Comparison of ENCODE assay signal across 11 mouse cellular contexts in the genomic region with DNA sequence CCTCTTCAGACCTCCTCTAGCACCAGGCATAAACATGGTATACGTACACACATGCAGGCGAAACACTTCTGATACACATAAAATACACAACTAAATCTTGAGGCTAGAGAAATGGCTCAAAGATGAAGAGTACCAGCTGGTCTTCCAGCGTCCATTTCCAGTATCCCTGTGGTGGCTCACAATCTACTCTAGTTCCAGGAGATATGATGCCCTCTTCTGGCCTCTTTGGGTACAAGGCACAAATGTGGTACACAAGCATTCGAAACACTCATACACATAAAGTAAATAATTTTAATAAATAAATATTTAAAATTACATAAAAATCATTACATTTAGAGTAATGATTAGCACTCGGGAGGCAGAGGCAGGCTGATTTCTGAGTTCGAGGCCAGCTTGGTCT. TPM values are rescaled to one million over a fixed set of nuclear protein-coding genes. Genes with fewer than 3 reads are reported as not detected.
A peak's percentile ranks its signal among the peaks of the same experiment; 100 is the strongest.
DNase-seq lines count a peak whose midpoint lies in the region; ATAC-seq and TF ChIP-seq lines count a peak whose summit lies in the region.
"Had no signal": no experiment of that assay in that cellular context is flagged by ENCODE, and none has a peak within 500 bp of the region (broad histone marks: within the 10 kb centered on the region; RNA-seq: fewer than 3 reads in every experiment).

No protein-coding gene starts in this region.

- no peak for TF ChIP-seq POLR2A in kidney, adult 2 months (IDR thresholded peaks at IDR 0.05; ENCODE audit: low read depth, low read length)

- DNase-seq in kidney, adult 2 months = peak; percentile 43
- DNase-seq in kidney, adult 11 months = no peak
- peak; percentile 4 for DNase-seq in thymus, postnatal 14 days
- no peak for DNase-seq in thymus, postnatal 0 days (ENCODE audit: low spot score)
- DNase-seq in midbrain, embryonic 10.5 days (ENCODE audit: low spot score) = no peak
- no peak for DNase-seq in heart, adult 8-10 months (ENCODE audit: low spot score)
- DNase-seq: adrenal gland, adult 8-10 months; thymus, adult 18-20 months had no signal

- TF ChIP-seq CTCF in kidney, adult 2 months (conservative IDR thresholded peaks at IDR 0.05; ENCODE audit: insufficient read depth, insufficient read length, low read depth, low read length) = 0 out of 2 replicates have a peak, but pooled peaks have one; percentile 22

- no peaks in the 10 kb centered on the region for H3K36me3 ChIP-seq in kidney, adult 2 months (ENCODE audit: control insufficient read depth, insufficient read depth, low read length)
- no peaks in the 10 kb centered on the region for H3K36me3 ChIP-seq in midbrain, embryonic 10.5 days
- H3K36me3 ChIP-seq: G1E had no signal

- no peaks in the 10 kb centered on the region for H3K27me3 ChIP-seq in kidney, adult 2 months (replicated peaks; ENCODE audit: control insufficient read depth, insufficient read depth, low read length)
- no peaks in the 10 kb centered on the region for H3K27me3 ChIP-seq in midbrain, embryonic 10.5 days (ENCODE audit: low read depth, poor library complexity, severe bottlenecking)

- H3K4me1 ChIP-seq in kidney, adult 2 months (ENCODE audit: control insufficient read depth, insufficient read depth, low read length) = no peaks in the 10 kb centered on the region
- no peaks in the 10 kb centered on the region for H3K4me1 ChIP-seq in midbrain, embryonic 10.5 days

- no peaks in the 10 kb centered on the region for H3K9me3 ChIP-seq in midbrain, embryonic 10.5 days (replicated peaks)
- H3K9me3 ChIP-seq: G1E had no signal

- no peak overlapping the region for H3K4me3 ChIP-seq in kidney, adult 2 months (ENCODE audit: insufficient read depth, low read depth, low read length)
- no peak overlapping the region for H3K4me3 ChIP-seq in midbrain, embryonic 10.5 days

- 88% methylated on average over 6 of the region's 6 CpGs for WGBS in kidney, adult 2 months
- WGBS in midbrain, embryonic 10.5 days = 91% methylated on average over 6 of the region's 6 CpGs

- peak; percentile 59 for ATAC-seq in granulocyte monocyte progenitor cell, adult 5-6 weeks (replicated peaks; ENCODE audit: poor library complexity, severe bottlenecking)
- ATAC-seq in frontal cortex, adult (ENCODE audit: low TSS enrichment) = no peak

- no peak overlapping the region for H3K27ac ChIP-seq in kidney, adult 2 months (ENCODE audit: insufficient read depth, low read depth, low read length)
- H3K27ac ChIP-seq in midbrain, embryonic 10.5 days (replicated peaks) = no peak overlapping the region

RNA-seq across cellular contexts. Expression of gene Rabgap1l, which starts 50.7 kb away (rescaled TPM):
- polyA plus RNA-seq in kidney, adult 2 months (2012; rRNA removed) = 8.8 and 12.9 TPM in 2 replicates
- polyA plus RNA-seq in thymus, postnatal 0 days (2015; fragmentation: Nextera tagmentation; extraction: Ambion mirVana) = 73.7 and 88.0 TPM in 2 replicates
- 98.4 and 99.1 TPM in 2 replicates for total RNA-seq in granulocyte monocyte progenitor cell, adult 5-6 weeks (2014; fragmentation: Nextera tagmentation)
- 104 and 137 TPM in 2 replicates for total RNA-seq in granulocyte monocyte progenitor cell, adult 5-6 weeks (2017)
- 6.8 and 9.5 TPM in 2 replicates for polyA plus RNA-seq in midbrain, embryonic 10.5 days (2016; fragmentation: Nextera tagmentation; extraction: Ambion mirVana)
- total RNA-seq in heart, adult 8-10 months (2022) = 10 to 100 TPM; 61.7 to 86.7 (median 68.5) TPM

Comparison
In these comparisons a context has a peak if more than half of its experiments do, and no peak if none do; other contexts are left out.
1. DNase-seq: peak in kidney, adult 2 months (single experiment) and thymus, postnatal 14 days (single experiment); none in kidney, adult 11 months (single experiment), thymus, postnatal 0 days (single experiment), midbrain, embryonic 10.5 days (single experiment) and heart, adult 8-10 months (single experiment).